Mouse (Mus musculus) T-helper 17 cell (primary cell): ENCODE measurements at regions not wholly inside any gene's neighbourhood (a gene's known extent, or its start where the extent isn't known, plus 50 kb on each side); places are given as distances from the start of the nearest gene placed in this dataset.

ENCODE experiments used
- in situ Hi-C, 2 experiments: fragments of 300-600 bp; cut with MboI, MseI; formaldehyde crosslinking; loops; 1 replicate in 1 of 2; 2 replicates in 1 of 2; pipeline ENCODE4 v1.15.1; 2025; ENCODE audit warnings: high pct_unique_total_duplicates in 2 of 2

GRCm38 (mm10) chr1:56206615-56207267 lies 430.5 kb downstream of the Hsfy2 start:
- in situ Hi-C loops, result loop anchor here in 1 of 2 experiments (25.0 kb wide), 1 partner anchor 1019 kb away; no protein-coding TSS in a partner anchor

- in situ Hi-C loops, result no loop called here
Measured at GRCm38 (mm10) chr1:56195224-56195623, 442.0 kb downstream of the Hsfy2 start.

GRCm38 (mm10) chr1:56183503-56184198 lies 453.6 kb downstream of the Hsfy2 start:
- in situ Hi-C loops, result no loop called here

GRCm38 (mm10) chr1:56179206-56179985 lies 457.8 kb downstream of the Hsfy2 start:
- in situ Hi-C loops, result no loop called here

- in situ Hi-C loops, result no loop called here
Measured at GRCm38 (mm10) chr1:56171157-56171556, 466.1 kb downstream of the Hsfy2 start.

- in situ Hi-C loops, result loop anchor here in 1 of 2 experiments (10.0 kb wide), 1 partner anchor 586 kb away; no protein-coding TSS in a partner anchor
Measured at GRCm38 (mm10) chr1:56168712-56169111, 468.5 kb downstream of the Hsfy2 start.

GRCm38 (mm10) chr1:56168063-56168462 lies 469.2 kb downstream of the Hsfy2 start:
- in situ Hi-C loops, result loop anchor here in 1 of 2 experiments (10.0 kb wide), 1 partner anchor 587 kb away; no protein-coding TSS in a partner anchor

- in situ Hi-C loops, result loop anchor here in 1 of 2 experiments (10.0 kb wide), 1 partner anchor 590 kb away; no protein-coding TSS in a partner anchor
Measured at GRCm38 (mm10) chr1:56165228-56165627, 472.0 kb downstream of the Hsfy2 start.

GRCm38 (mm10) chr1:56164366-56164765 lies 472.9 kb downstream of the Hsfy2 start:
- in situ Hi-C loops, result loop anchor here in 1 of 2 experiments (10.0 kb wide), 1 partner anchor 590 kb away; no protein-coding TSS in a partner anchor

- in situ Hi-C loops, result no loop called here
Measured at GRCm38 (mm10) chr1:56130951-56131350, 506.3 kb downstream of the Hsfy2 start.

- in situ Hi-C loops, result no loop called here
Measured at GRCm38 (mm10) chr1:56089254-56089834, 547.9 kb downstream of the Hsfy2 start.

- in situ Hi-C loops, result no loop called here
Measured at GRCm38 (mm10) chr1:56088357-56088756, 548.9 kb downstream of the Hsfy2 start.

- in situ Hi-C loops, result no loop called here
Measured at GRCm38 (mm10) chr1:56076757-56077156, 560.5 kb downstream of the Hsfy2 start.

- in situ Hi-C loops, result no loop called here
Measured at GRCm38 (mm10) chr1:56072255-56072654, 565.0 kb downstream of the Hsfy2 start.

GRCm38 (mm10) chr1:56063474-56063873 lies 573.8 kb downstream of the Hsfy2 start:
- in situ Hi-C loops, result no loop called here
